Mouse (Mus musculus): ENCODE results near the gene Lpp.

The Lpp gene

GRCm38 (mm10) chr16:24498103-24498659, 104.9 kb downstream of the Lpp start:
- in situ Hi-C loops (cut with MboI), result no loop called here

- in situ Hi-C loops (cut with MboI), result no loop called here
Observed at GRCm38 (mm10) chr16:24501197-24501596, 107.9 kb downstream of the Lpp start.

GRCm38 (mm10) chr16:24501628-24502294, 108.5 kb downstream of the Lpp start:
- in situ Hi-C loops (cut with MboI), result no loop called here

DNA sequence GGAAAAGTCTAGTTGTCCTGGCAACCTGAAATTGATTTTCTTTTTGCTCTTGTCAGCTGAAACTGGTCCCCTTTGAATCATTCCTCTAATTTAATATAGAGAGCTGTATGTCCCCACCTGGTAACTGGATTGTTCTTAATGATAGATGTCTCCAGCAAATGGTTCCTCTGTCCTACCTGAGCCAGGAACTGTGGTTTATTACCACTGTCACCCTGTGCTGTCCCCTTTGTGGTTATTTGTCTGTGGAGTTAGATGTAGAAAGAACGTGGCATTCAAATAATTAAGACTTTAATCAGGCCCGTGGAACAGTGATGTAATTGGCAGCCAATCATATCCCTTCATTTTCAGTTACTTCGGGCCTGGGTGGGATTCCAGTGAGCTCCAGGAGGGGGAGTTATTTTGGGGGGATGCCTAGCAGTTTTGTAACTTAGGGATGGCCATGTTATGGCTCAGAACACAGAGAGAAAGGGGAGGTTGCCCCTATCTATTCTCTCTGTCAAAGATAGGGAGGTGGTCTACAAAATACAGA, 109.1 kb downstream of the Lpp start:
- in situ Hi-C loops (cut with MboI), result no loop called here

DNA sequence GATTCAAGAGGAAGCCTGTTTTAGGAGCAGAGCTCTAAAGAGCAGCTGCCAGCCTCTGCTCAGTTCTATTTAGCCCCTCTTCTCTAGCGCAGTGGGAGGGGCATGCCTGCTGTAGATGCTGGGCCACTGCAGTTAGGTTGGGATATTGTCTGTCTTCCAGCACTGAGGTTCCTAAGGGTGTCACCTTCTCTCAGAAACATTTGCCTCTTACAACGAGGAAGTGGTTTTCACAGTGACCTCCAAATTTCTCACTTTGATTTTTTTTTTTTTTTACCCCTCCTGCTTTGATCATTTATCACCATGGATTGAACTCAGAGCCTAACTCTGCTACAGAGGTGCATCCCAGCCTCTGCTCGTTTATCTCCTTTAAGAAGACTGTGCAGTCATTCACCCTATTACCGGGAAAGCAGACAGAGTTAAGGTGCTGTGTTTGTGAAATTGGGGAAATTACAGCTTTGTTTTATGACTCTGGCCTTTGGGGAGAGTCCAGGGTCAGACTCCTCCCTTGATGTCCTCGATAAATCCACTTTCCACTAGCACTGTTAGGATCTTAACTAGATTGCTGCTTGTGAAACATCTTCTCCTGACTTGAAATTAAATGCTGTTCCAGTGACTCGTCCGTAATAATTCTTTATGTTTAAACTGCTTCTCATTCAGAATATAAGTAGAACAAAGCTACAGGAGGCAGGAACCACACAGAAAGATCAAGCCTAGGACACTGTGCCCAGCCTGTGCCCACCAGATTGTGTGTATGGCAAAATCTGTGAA, 111.7 kb downstream of the Lpp start:
- in situ Hi-C loops (cut with MboI), result no loop called here

- in situ Hi-C loops (cut with MboI), result no loop called here
Observed at GRCm38 (mm10) chr16:24506237-24506636, 112.9 kb downstream of the Lpp start.

DNA sequence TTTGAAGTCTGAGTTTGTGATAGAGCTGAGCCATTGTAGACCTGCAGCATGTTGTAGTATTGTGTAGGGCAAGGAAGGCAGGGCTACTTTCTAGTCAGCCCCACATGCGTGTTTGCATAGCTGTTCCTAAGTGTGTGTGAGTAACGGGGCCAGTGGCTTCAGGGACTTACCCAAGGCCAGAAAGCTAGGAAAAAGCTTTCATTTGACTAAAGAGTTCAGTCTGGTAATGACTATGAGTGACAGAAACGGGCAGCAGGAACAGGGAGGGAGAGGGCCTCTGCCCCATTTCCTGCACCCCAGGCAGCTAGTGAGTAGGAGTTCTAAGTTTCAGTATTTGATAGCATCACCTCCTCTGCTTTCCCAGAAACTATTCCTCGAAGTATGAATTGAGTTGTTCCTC, 113.4 kb downstream of the Lpp start:
- in situ Hi-C loops (cut with MboI), result no loop called here

GRCm38 (mm10) chr16:24507927-24508540, 114.7 kb downstream of the Lpp start:
- in situ Hi-C loops (cut with MboI), result no loop called here

GRCm38 (mm10) chr16:24509100-24509812, 115.9 kb downstream of the Lpp start:
- in situ Hi-C loops (cut with MboI), result no loop called here

DNA sequence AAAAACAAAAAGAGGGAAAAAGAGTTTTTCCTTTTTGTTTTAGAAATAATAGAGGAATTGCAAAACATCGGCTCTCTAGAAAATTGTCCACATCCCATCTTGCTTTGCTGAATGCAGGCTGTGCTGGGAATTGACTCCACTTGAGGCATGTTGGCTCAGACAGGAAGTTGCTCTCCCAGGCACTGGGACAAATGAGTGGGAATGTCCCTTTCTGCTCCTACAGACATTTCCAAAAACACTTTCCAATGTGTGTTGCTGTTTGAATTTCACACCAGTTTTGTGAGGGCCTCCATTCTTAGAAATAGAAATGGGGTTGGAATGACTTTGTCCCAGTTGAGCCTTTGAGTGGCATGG, 116.5 kb downstream of the Lpp start:
- in situ Hi-C loops (cut with MboI), result no loop called here

DNA sequence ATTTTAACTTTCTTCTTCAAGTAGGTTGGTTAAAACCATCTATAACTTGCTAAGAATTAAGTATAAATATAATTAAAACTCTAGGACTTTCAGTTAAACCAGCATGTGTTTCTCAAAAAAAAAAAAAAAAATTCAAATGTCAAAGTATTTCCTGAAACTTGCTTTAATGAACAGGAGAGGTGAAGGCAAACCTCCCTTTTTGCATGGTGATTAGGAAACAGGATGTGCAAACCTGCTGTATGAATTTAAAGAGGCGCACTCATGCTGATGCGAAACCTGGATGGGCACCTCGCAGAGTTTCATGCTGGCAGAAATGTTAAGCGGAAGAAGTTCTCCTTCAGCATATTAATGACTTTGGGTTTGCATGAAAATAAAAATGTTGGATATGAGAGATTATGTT, 119.9 kb downstream of the Lpp start:
- in situ Hi-C loops (cut with MboI), result no loop called here

- in situ Hi-C loops (cut with MboI), result no loop called here
Observed at GRCm38 (mm10) chr16:24514802-24515727, 121.8 kb downstream of the Lpp start.

DNA sequence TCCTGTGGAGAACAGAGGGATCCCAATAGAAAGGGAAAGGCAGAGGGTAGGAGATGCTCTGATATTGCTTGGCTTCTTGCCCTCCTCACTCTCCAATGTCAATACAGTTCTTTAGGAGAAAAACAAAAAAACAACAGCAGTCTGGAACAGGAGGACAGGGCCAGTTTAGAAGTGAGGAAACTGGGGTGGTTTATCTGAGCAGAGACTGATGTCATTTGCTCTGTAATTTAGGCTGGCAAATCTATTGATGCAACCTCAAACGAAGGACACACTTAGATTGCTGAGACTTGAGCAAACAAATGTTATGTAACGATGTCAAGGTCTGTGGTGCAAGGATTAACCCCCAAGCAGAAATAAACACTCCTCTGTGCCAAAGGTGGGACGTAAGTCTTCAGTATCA, 123.7 kb downstream of the Lpp start:
- in situ Hi-C loops (cut with MboI), result no loop called here

DNA sequence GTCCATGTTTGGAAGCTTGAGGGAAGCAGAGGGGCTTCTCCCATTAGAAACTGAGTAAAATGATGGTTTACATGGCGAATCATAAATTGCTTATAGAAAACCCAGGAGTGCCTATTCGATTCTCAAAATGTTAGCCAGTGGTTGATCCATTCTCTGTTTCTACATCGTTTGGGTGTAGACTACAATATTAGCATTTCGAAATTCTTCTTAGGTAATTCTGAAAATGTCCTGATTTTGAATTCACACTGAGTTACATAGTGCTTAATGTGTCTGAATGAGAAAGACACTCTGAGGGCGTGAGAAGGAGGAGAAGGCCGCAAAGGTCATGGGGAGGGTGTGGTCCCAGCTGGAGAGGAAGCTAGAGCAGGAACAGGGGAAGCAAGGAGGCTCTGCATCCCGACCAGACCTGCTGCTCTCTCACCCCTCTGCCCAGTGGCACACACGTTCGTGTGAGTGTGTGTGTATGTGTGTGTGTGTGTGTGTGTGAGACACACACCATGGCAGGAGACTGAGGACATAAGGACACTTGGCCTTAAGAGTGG, 124.3 kb downstream of the Lpp start:
- in situ Hi-C loops (cut with MboI), result no loop called here

- in situ Hi-C loops (cut with MboI), result no loop called here
Observed at GRCm38 (mm10) chr16:24518785-24519184, 125.5 kb downstream of the Lpp start.

GRCm38 (mm10) chr16:24527219-24527618, 133.9 kb downstream of the Lpp start:
- in situ Hi-C loops (cut with MboI), result no loop called here

DNA sequence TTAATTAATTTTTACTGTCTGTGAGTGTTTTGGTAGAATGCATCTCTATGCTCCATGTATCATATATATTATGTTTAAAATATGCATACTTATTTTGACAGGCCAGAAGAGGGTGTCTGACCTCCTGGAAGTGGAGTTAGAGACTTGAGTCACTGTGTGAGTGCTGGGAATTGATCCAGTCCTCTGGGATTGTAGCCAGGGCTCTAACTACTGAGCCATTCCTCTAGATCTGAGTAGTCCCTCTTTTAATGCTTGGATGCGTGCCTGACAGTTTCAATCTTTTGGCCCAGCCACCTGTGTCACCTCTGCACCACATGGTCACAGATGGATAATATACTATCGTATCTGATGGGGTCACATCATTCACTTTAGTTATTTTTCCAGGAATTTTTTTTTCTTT, 138.4 kb downstream of the Lpp start:
- in situ Hi-C loops (cut with MboI), result no loop called here

- in situ Hi-C loops (cut with MboI), result no loop called here
Observed at GRCm38 (mm10) chr16:24535221-24535620, 141.9 kb downstream of the Lpp start.

GRCm38 (mm10) chr16:24536261-24536660, 143.0 kb downstream of the Lpp start:
- in situ Hi-C loops (cut with MboI), result no loop called here

DNA sequence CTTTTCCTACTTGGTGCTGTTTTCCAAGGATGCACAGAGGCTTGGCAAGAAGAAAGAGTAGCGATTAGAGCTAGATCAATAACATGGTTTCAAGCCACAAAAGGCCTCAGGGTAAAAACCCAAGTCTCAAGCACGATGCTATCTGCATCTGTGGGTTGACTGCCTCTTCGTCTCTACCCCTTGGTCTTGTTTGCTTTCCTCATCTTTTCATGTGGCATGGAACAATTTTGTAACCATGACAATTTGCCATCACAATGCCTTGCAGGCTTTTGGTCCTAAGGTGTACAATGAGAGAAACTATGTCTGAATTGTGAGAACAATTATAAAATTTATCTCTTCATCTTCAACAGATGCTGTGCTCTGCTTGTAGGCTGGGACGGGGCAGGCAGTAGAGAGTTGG, 145.7 kb downstream of the Lpp start:
- in situ Hi-C loops (cut with MboI), result no loop called here

- in situ Hi-C loops (cut with MboI), result no loop called here
Observed at GRCm38 (mm10) chr16:24542864-24543263, 149.6 kb downstream of the Lpp start.

All from mature B cell (primary cell).